Mouse (Mus musculus): ENCODE results near the gene Psmg3. TPM values are rescaled to one million over a fixed set of nuclear protein-coding genes. Genes with fewer than 3 reads are reported as not detected.

Gene Psmg3
- polyA plus RNA-seq, 1 experiment from 2014 or later = 71.8 TPM

Other genes with a start within 250 kb of the Psmg3 start
- 6.5 and 6.8 TPM in 2 replicates for gene Micall2, start 90.5 kb downstream of the Psmg3 start, polyA plus RNA-seq (2016; fragmentation: Nextera tagmentation; extraction: Ambion mirVana)
- 32.8 and 38.5 TPM in 2 replicates for gene Ints1, start 51.2 kb downstream of the Psmg3 start, polyA plus RNA-seq (2016; fragmentation: Nextera tagmentation; extraction: Ambion mirVana)
- 7.0 and 8.3 TPM in 2 replicates for gene Mafk, start 35.4 kb downstream of the Psmg3 start, polyA plus RNA-seq (2016; fragmentation: Nextera tagmentation; extraction: Ambion mirVana)
- 0.79 and 1.0 TPM in 2 replicates for gene Tmem184a, start 7.0 kb downstream of the Psmg3 start, polyA plus RNA-seq (2016; fragmentation: Nextera tagmentation; extraction: Ambion mirVana)
- gene Gm26938, start 478 bp downstream of the Psmg3 start, polyA plus RNA-seq (2016; fragmentation: Nextera tagmentation; extraction: Ambion mirVana) = 0.51 TPM in 1 of 2 replicates, not detected in the other
- gene Elfn1, start 81.1 kb upstream of the Psmg3 start, polyA plus RNA-seq (2016; fragmentation: Nextera tagmentation; extraction: Ambion mirVana) = 0.28 and 0.35 TPM in 2 replicates

All from limb, embryonic 12.5 days (tissue).